Mouse (Mus musculus) right cerebral cortex, postnatal 25 days (tissue): ENCODE measurements around the gene Syngr4.
"Not testable (repeated sequence)": the region's sequence is repeated elsewhere in the genome, so short reads cannot be mapped to it uniquely, and the experiment has no call there.

Experiments used
- DNase-seq: peaks from one replicate; pipeline ENCODE4 v3.0.0; 2022

The Syngr4 gene

GRCm38 (mm10) chr7:45896517-45897257 lies at the start of gene Syngr4, which contains the start of gene Tmem143:
Gene Syngr4, minus strand, starts transcription at chr7:45896714.
Gene Tmem143, plus strand, starts transcription at chr7:45896941.
- peak; percentile 96 for DNase-seq

GRCm38 (mm10) chr7:45943280-45943679 lies 46.8 kb upstream of the Syngr4 start:
- not testable (repeated sequence) for DNase-seq

GRCm38 (mm10) chr7:45941986-45942385 lies 45.5 kb upstream of the Syngr4 start:
- no peak for DNase-seq

- DNase-seq: no peak
Observed at GRCm38 (mm10) chr7:45939836-45940235, 43.3 kb upstream of the Syngr4 start.

GRCm38 (mm10) chr7:45935114-45935513 lies 38.6 kb upstream of the Syngr4 start:
- DNase-seq: no peak

GRCm38 (mm10) chr7:45933766-45934165 lies 37.3 kb upstream of the Syngr4 start:
- not testable (repeated sequence) for DNase-seq

GRCm38 (mm10) chr7:45929688-45930087 lies 33.2 kb upstream of the Syngr4 start:
- DNase-seq: no peak

- no peak for DNase-seq
Observed at GRCm38 (mm10) chr7:45928626-45929295, 32.2 kb upstream of the Syngr4 start.

- no peak for DNase-seq
Observed at GRCm38 (mm10) chr7:45924429-45924816, 27.9 kb upstream of the Syngr4 start.

- DNase-seq: no peak
Observed at GRCm38 (mm10) chr7:45923762-45924428, 27.4 kb upstream of the Syngr4 start, which contains the start of gene Ccdc114. Gene Ccdc114, plus strand, starts transcription at chr7:45924072.

- DNase-seq: peak; percentile 90
Observed at GRCm38 (mm10) chr7:45922928-45923761, 26.6 kb upstream of the Syngr4 start.

GRCm38 (mm10) chr7:45921950-45922600 lies 25.6 kb upstream of the Syngr4 start:
- DNase-seq: no peak

- no peak for DNase-seq
Observed at GRCm38 (mm10) chr7:45921242-45921621, 24.7 kb upstream of the Syngr4 start, which contains the start of gene Emp3. Gene Emp3, minus strand, starts transcription at chr7:45921404.

- DNase-seq: no peak
Observed at GRCm38 (mm10) chr7:45920583-45921241, 24.2 kb upstream of the Syngr4 start.

GRCm38 (mm10) chr7:45919761-45920160 lies 23.2 kb upstream of the Syngr4 start:
- no peak for DNase-seq

GRCm38 (mm10) chr7:45919083-45919671 lies 22.7 kb upstream of the Syngr4 start:
- DNase-seq: no peak

- DNase-seq: no peak
Observed at GRCm38 (mm10) chr7:45917926-45918325, 21.4 kb upstream of the Syngr4 start.

GRCm38 (mm10) chr7:45917004-45917704 lies 20.6 kb upstream of the Syngr4 start:
- no peak for DNase-seq

- peak; percentile 64 for DNase-seq
Observed at GRCm38 (mm10) chr7:45916056-45917003, 19.8 kb upstream of the Syngr4 start.
